Comparison of ENCODE assay signal across 8 mouse cellular contexts in the genomic region with DNA sequence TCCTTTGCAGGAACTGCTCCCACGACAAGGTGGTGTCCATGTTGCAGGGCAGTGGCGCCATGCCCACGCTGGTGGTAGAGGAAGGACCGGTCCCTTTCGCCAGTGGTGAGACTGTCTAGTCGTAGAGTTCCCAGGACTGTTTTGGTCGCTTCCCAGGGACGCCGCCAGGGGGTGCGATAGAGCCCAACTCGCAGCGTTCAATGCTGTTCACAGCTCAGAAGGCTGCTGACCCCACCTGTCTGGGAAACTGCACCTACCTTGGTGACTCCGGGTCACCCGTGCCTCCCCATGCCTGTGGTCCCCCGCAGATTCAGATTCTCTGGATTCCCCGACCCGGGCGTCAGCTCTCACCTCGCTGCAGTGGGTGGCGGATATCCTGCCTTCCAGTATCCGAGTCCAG. TPM values are rescaled to one million over a fixed set of nuclear protein-coding genes. Genes with fewer than 3 reads are reported as not detected.
DNase-seq lines count a peak whose midpoint lies in the region; ATAC-seq lines count a peak whose summit lies in the region.

No protein-coding gene starts in this region.

- H3K4me1 ChIP-seq in limb, embryonic 11.5 days (ENCODE audit: control insufficient read depth, insufficient read depth, low read length): peaks cover 3% of the 10 kb centered on the region; the same call in 1 of the 2 replicates
- peaks cover 1% of the 10 kb centered on the region; the same call in 1 of the 2 replicates for H3K4me1 ChIP-seq in midbrain, embryonic 11.5 days (ENCODE audit: control insufficient read depth, insufficient read depth, low read length)

- H3K9me3 ChIP-seq in limb, embryonic 11.5 days (ENCODE audit: control insufficient read depth, low read length): no peaks in the 10 kb centered on the region; the same call in 1 of the 2 replicates
- no peaks in the 10 kb centered on the region for H3K9me3 ChIP-seq in midbrain, embryonic 11.5 days (ENCODE audit: control insufficient read depth, low read length)

- H3K36me3 ChIP-seq in limb, embryonic 11.5 days (ENCODE audit: control insufficient read depth, insufficient read depth, low read length): no peaks in the 10 kb centered on the region
- no peaks in the 10 kb centered on the region for H3K36me3 ChIP-seq in midbrain, embryonic 11.5 days (ENCODE audit: control insufficient read depth, insufficient read depth, low read length)

- H3K4me3 ChIP-seq in limb, embryonic 11.5 days (ENCODE audit: low read depth, low read length): no peak overlapping the region
- 0 out of 2 replicates have a peak overlapping the region, but pooled peaks have one; percentile 3 for H3K4me3 ChIP-seq in midbrain, embryonic 11.5 days (ENCODE audit: low read depth, low read length)

- 10% methylated on average over 21 of the region's 21 CpGs for WGBS in limb, embryonic 11.5 days
- WGBS in midbrain, embryonic 11.5 days: 6% methylated on average over 21 of the region's 21 CpGs

- H3K27ac ChIP-seq in limb, embryonic 11.5 days (replicated peaks; ENCODE audit: low read depth, low read length): no peak overlapping the region
- no peak overlapping the region for H3K27ac ChIP-seq in midbrain, embryonic 11.5 days (ENCODE audit: low read depth, low read length)

- DNase-seq in heart, adult 18-20 months: peak; percentile 14 to 70
- no peak for DNase-seq in heart, adult 11 months
- peak; percentile 85 to 91 for DNase-seq in cerebellum, postnatal 14 days
- peak; percentile 52 for DNase-seq in gastrocnemius, adult 18-20 months (ENCODE audit: low spot score)
- peak; percentile 58 for DNase-seq in induced T-regulatory cell, adult 2 months (ENCODE audit: low read depth)
- peak; percentile 86 for DNase-seq in limb, embryonic 11.5 days (ENCODE audit: low spot score)
- peak; percentile 98 for DNase-seq in midbrain, embryonic 11.5 days (ENCODE audit: low spot score, missing footprints)
- DNase-seq in spleen, postnatal 14 days (ENCODE audit: low spot score in 2 of 2): peak; percentile 24 to 58

- no peak overlapping the region for H3K4me2 ChIP-seq in limb, embryonic 11.5 days (ENCODE audit: low read depth, severe bottlenecking)
- H3K4me2 ChIP-seq in midbrain, embryonic 11.5 days: 0 out of 2 replicates have a peak overlapping the region, but pooled peaks have one; percentile 13

- peak; percentile 45 for ATAC-seq in limb, embryonic 11.5 days (ENCODE audit: insufficient number of reproducible peaks, low FRiP score, low TSS enrichment, low read depth)
- ATAC-seq in midbrain, embryonic 11.5 days (ENCODE audit: low FRiP score): no peak

- no peak overlapping the region for H3K9ac ChIP-seq in limb, embryonic 11.5 days (ENCODE audit: low read length)
- H3K9ac ChIP-seq in midbrain, embryonic 11.5 days (ENCODE audit: low read length): no peak overlapping the region

- H3K27me3 ChIP-seq in limb, embryonic 11.5 days (ENCODE audit: control insufficient read depth, insufficient read depth, low read length): peaks cover 49% of the 10 kb centered on the region
- peaks cover 44% of the 10 kb centered on the region for H3K27me3 ChIP-seq in midbrain, embryonic 11.5 days (ENCODE audit: control insufficient read depth, insufficient read depth, low read length)

RNA-seq across cellular contexts. Expression of a gene that starts 18.1 kb away (rescaled TPM):
- total RNA-seq in heart, adult 18-20 months (2021): not detected
- total RNA-seq in gastrocnemius, adult 18-20 months (2021): not detected
- 0.31 and 0.88 TPM in 2 replicates for polyA plus RNA-seq in limb, embryonic 11.5 days (2014; fragmentation: Nextera tagmentation; extraction: Ambion mirVana)
- 0.12 and 0.34 TPM in 2 replicates for polyA plus RNA-seq in midbrain, embryonic 11.5 days (2014; fragmentation: Nextera tagmentation; extraction: Ambion mirVana)

RNA-seq across cellular contexts. Expression of a gene that starts 28.4 kb away (rescaled TPM):
- 10 to 100 TPM; 48.7 to 49.0 TPM for total RNA-seq in heart, adult 18-20 months (2021)
- 10 to 100 TPM; 32.2 to 32.5 TPM for total RNA-seq in gastrocnemius, adult 18-20 months (2021)
- 265 and 281 TPM in 2 replicates for polyA plus RNA-seq in limb, embryonic 11.5 days (2014; fragmentation: Nextera tagmentation; extraction: Ambion mirVana)
- polyA plus RNA-seq in midbrain, embryonic 11.5 days (2014; fragmentation: Nextera tagmentation; extraction: Ambion mirVana): 187 and 190 TPM in 2 replicates

RNA-seq across cellular contexts. Expression of a gene that starts 46.2 kb away (rescaled TPM):
- 10 to 100 TPM; 25.1 to 26.3 TPM for total RNA-seq in heart, adult 18-20 months (2021)
- total RNA-seq in gastrocnemius, adult 18-20 months (2021): 10 to 100 TPM; 34.7 to 38.1 TPM
- polyA plus RNA-seq in limb, embryonic 11.5 days (2014; fragmentation: Nextera tagmentation; extraction: Ambion mirVana): 74.1 and 75.1 TPM in 2 replicates
- polyA plus RNA-seq in midbrain, embryonic 11.5 days (2014; fragmentation: Nextera tagmentation; extraction: Ambion mirVana): 68.1 and 73.7 TPM in 2 replicates
